Mouse (Mus musculus) E14TG2a.4 (cell line): Measurements from ENCODE around the gene Klhl36.

Source experiments
- H3K27me3 ChIP-seq: 2 replicates; pipeline ENCODE4 v1.6.1; 2014; ENCODE audit warnings: low read length, control low read depth; ENCODE audit not compliant: insufficient read depth
- H3K36me3 ChIP-seq: 2 replicates; pipeline ENCODE4 v1.6.1; 2014; ENCODE audit warnings: low read length, control low read depth; ENCODE audit not compliant: insufficient read depth
- H3K4me1 ChIP-seq: replicated peaks from 2 replicates; pipeline ENCODE4 v1.6.1; 2014; ENCODE audit warnings: low read depth, low read length, control low read depth
- H3K4me3 ChIP-seq: replicated peaks from 2 replicates; pipeline ENCODE4 v1.5.1; 2014; ENCODE audit warnings: mild to moderate bottlenecking, low read length
- H3K9me3 ChIP-seq: 2 replicates; pipeline ENCODE4 v1.6.1; 2014; ENCODE audit warnings: low read length, control low read depth
- CTCF ChIP-seq: conservative IDR thresholded peaks from 2 replicates; pipeline ENCODE4 v1.5.1; 2014; ENCODE audit warnings: low read length
- NANOG ChIP-seq: IDR thresholded peaks from 2 replicates; pipeline ENCODE4 v1.6.1; 2014; ENCODE audit warnings: borderline replicate concordance, low read length, mixed read lengths
- POU5F1 ChIP-seq: IDR thresholded peaks from 2 replicates; pipeline ENCODE4 v1.6.1; 2014; ENCODE audit warnings: low read length, borderline replicate concordance

Gene Klhl36

DNA sequence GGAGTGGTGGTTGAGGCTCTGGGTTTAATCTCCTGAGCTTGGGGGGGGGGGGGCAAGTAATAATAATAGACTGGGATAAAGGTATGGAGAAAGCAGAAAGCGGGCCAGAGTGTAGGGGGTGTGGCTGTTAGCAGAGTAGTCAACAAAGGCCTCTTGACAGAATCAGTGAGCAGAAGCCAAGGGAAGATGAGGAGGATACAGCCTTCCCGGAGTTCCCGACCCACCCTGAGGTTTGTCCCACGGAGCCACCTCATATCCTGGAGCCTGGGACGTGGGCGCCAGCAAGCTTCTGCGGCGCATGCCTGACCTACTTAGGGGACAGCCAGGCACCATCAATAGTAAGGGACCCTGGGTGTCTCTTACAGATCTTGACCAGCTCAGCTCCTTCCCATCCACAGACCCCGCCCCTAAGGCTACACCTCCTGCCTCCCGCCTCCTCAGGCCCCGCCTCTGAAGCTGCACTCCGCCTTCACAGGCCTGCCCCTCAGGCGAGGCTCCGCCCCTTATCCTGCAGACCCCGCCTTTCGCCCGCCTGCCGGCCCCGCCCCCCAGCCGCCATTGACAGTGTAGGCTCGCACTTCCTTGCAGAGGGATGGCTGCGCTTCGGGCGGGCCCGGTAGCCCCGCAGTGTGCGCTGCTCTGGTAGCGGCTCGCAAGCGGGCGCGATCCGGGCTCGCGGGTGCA is at the start of gene Klhl36:
Klhl36 (plus strand) TSS at position 561 of the 684 bp plus-strand sequence.
- no peak for TF ChIP-seq CTCF
- no peak for TF ChIP-seq POU5F1
- no peak for TF ChIP-seq NANOG

GRCm38 (mm10) chr8:119812650-119813431 is 49.2 kb upstream of the Klhl36 start:
- Histone ChIP-seq H3K36me3 (peaks cover 8% of the 10 kb centered on the region; the same call in 1 of the 2 replicates), H3K4me3 (no peak overlapping the region), H3K4me1 (peaks cover 73% of the 10 kb centered on the region), H3K9me3 (no peaks in the 10 kb centered on the region), H3K27me3 (no peaks in the 10 kb centered on the region; the same call in 1 of the 2 replicates)
- no peak for TF ChIP-seq CTCF
- no peak for TF ChIP-seq POU5F1
- TF ChIP-seq NANOG: no peak

More for the DNA sequence above, at the start of gene Klhl36:
- Histone ChIP-seq H3K27me3 (peaks cover 53% of the 10 kb centered on the region), H3K36me3 (no peaks in the 10 kb centered on the region), H3K4me3 (peak within 1 kb of the TSS; percentile 91), H3K9me3 (peaks cover 5% of the 10 kb centered on the region; the same call in 1 of the 2 replicates), H3K4me1 (peaks cover 11% of the 10 kb centered on the region)

DNA sequence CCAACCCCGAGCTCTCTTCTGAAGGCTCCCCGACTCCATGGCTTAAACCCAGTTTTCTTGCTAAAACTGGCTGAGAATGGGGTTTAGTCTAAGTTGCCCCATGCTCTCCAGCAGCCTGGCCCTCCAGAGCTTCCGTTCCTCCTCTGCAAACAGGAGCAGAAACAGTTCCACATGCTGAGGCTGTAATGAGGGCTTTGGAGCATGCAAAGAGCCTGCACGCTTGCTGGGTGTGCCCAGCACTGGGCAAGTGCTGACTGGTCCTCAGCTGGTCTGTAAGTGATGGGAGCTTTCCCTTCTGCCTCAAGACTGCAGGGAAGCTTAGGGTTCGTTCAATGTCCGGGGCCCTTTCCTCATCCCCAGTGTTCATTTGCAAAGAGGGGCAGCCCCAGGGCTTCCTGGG is 45.8 kb upstream of the Klhl36 start:
- H3K4me1 ChIP-seq: peaks cover 66% of the 10 kb centered on the region
- peak overlapping the region; percentile 3; the same call in 1 of the 2 replicates for H3K4me3 ChIP-seq
- H3K27me3 ChIP-seq: no peaks in the 10 kb centered on the region; the same call in 1 of the 2 replicates
- H3K36me3 ChIP-seq: 0 out of 2 replicates have a peak, but pooled peaks cover 4% of the 10 kb centered on the region
- H3K9me3 ChIP-seq: no peaks in the 10 kb centered on the region
- no peak for TF ChIP-seq POU5F1
- no peak for TF ChIP-seq CTCF
- no peak for TF ChIP-seq NANOG

DNA sequence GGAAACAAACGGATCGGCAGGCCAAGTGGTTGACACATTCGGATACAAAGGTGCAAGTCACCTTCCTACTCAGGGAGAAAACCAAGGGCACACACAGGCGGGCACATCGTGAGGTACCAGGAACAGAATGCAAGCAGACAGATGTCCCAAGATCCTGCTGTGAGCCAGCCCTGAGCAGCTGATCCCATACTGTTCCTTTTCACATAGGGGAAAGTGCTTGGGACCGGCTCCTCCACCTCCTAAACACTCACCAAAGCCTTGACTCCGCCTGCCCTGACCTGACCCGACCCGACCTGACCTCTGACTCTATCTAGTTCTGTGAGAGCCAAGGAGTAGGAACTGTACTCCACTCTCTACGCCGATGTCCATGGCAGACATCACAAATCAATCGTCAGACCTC is 44.6 kb upstream of the Klhl36 start:
- H3K36me3 ChIP-seq: 0 out of 2 replicates have a peak, but pooled peaks cover 4% of the 10 kb centered on the region
- H3K4me1 ChIP-seq: peaks cover 57% of the 10 kb centered on the region
- H3K27me3 ChIP-seq: no peaks in the 10 kb centered on the region; the same call in 1 of the 2 replicates
- H3K4me3 ChIP-seq: no peak overlapping the region; the same call in 1 of the 2 replicates
- TF ChIP-seq CTCF: no peak
- no peaks in the 10 kb centered on the region for H3K9me3 ChIP-seq

DNA sequence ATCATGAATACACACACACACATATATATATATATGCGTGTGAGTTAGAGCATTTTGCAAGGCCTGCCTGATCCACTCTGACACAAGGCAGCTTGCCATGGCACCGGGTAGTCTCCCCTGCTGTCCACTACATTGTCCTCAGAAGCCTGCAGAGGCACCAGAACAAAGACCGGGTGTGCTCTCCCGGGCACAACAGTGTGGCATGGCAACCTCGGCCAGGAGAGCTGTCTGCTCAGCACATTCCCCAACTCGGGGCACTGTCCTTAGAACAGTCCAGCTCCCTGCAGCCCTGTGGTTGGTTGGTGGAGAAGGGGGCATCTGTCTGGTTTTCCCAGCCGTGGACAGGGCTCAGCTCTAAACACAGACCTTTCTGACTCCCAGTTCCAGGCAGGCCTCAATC is 42.8 kb upstream of the Klhl36 start:
- H3K4me1 ChIP-seq: peaks cover 42% of the 10 kb centered on the region
- H3K27me3 ChIP-seq: no peaks in the 10 kb centered on the region; the same call in 1 of the 2 replicates
- 0 out of 2 replicates have a peak, but pooled peaks cover 4% of the 10 kb centered on the region for H3K36me3 ChIP-seq
- H3K4me3 ChIP-seq: no peak overlapping the region
- TF ChIP-seq POU5F1 (no peak), NANOG (no peak), CTCF (no peak)
- H3K9me3 ChIP-seq: no peaks in the 10 kb centered on the region

GRCm38 (mm10) chr8:119819976-119820375 is 42.1 kb upstream of the Klhl36 start:
- TF ChIP-seq CTCF (no peak), POU5F1 (no peak), NANOG (no peak)
- no peaks in the 10 kb centered on the region for H3K9me3 ChIP-seq
- 0 out of 2 replicates have a peak, but pooled peaks cover 4% of the 10 kb centered on the region for H3K36me3 ChIP-seq
- no peak overlapping the region for H3K4me3 ChIP-seq
- H3K27me3 ChIP-seq: no peaks in the 10 kb centered on the region; the same call in 1 of the 2 replicates
- H3K4me1 ChIP-seq: peaks cover 38% of the 10 kb centered on the region

DNA sequence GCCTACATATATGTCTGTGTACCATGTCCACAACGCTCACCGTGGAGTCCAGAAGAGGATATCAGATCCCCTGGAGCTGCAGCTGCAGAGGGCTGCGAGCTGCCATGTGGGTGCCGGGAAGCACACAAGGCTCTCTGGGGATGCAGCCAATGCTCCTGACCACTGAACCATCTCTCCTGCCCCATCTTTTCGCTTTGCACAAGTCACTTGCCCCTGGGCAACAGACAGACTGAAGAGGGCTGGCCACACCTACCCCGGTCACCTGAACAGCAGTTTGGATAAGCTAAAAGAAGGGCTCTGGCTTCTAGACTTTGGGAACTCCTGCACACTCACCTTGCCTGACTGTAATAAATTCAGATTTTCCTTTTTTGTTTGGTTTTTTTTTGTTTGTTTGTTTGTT is 40.4 kb upstream of the Klhl36 start:
- no peak overlapping the region for H3K4me3 ChIP-seq
- no peaks in the 10 kb centered on the region for H3K9me3 ChIP-seq
- H3K27me3 ChIP-seq: peaks cover 3% of the 10 kb centered on the region
- TF ChIP-seq CTCF: no peak
- no peak for TF ChIP-seq POU5F1
- TF ChIP-seq NANOG: no peak
- peaks cover 35% of the 10 kb centered on the region for H3K4me1 ChIP-seq
- 0 out of 2 replicates have a peak, but pooled peaks cover 4% of the 10 kb centered on the region for H3K36me3 ChIP-seq

DNA sequence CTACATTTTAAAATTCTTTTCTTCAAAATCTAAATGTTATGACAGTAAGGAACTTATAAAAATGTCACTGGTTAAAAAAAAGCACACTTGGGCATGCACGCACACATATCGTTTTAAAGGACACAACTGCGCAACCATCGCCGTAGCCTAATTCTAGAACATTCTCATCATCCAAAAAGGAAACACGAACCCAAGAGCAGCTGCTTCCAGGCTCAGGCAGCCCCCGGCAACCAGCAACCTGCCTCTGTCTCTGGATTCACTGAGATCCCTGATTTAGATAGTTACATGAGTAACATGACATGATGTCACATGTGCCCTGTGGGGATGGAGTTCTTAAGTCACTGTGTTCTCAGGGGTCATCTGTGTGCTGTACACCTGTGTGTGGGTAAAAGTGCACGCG is 38.8 kb upstream of the Klhl36 start:
- TF ChIP-seq POU5F1: no peak
- TF ChIP-seq NANOG: no peak
- TF ChIP-seq CTCF: no peak
- H3K4me3 ChIP-seq: no peak overlapping the region
- 0 out of 2 replicates have a peak, but pooled peaks cover 4% of the 10 kb centered on the region for H3K36me3 ChIP-seq
- no peaks in the 10 kb centered on the region for H3K9me3 ChIP-seq
- peaks cover 10% of the 10 kb centered on the region; the same call in 1 of the 2 replicates for H3K27me3 ChIP-seq
- H3K4me1 ChIP-seq: peaks cover 34% of the 10 kb centered on the region

- H3K27me3 ChIP-seq: peaks cover 17% of the 10 kb centered on the region
- H3K4me1 ChIP-seq: peaks cover 37% of the 10 kb centered on the region
- TF ChIP-seq CTCF: no peak
- no peak for TF ChIP-seq POU5F1
- H3K36me3 ChIP-seq: 0 out of 2 replicates have a peak, but pooled peaks cover 4% of the 10 kb centered on the region
- no peak overlapping the region for H3K4me3 ChIP-seq
- no peaks in the 10 kb centered on the region for H3K9me3 ChIP-seq
Observed at GRCm38 (mm10) chr8:119824100-119824499, 38.0 kb upstream of the Klhl36 start.
